Mouse (Mus musculus) embryonic fibroblast, embryonic 13.5 days (primary cell): ENCODE measurements around the gene Cenpi. TPM values are rescaled to one million over a fixed set of nuclear protein-coding genes. Genes with fewer than 3 reads are reported as not detected.
A peak's percentile ranks its signal among the peaks of the same experiment; 100 is the strongest.
"Not testable (repeated sequence)": the region's sequence is repeated elsewhere in the genome, so short reads cannot be mapped to it uniquely, and the experiment has no call there.

Experiments used
- H3K27ac ChIP-seq: 2 replicates; pipeline ENCODE4 v1.5.1; 2012; ENCODE audit warnings: low read length, control low read depth, inconsistent platforms; ENCODE audit not compliant: insufficient read depth
- H3K4me1 ChIP-seq: 2 replicates; pipeline ENCODE4 v1.6.1; 2011; ENCODE audit warnings: low read length; ENCODE audit not compliant: control insufficient read depth, insufficient read depth
- H3K4me3 ChIP-seq: 2 replicates; pipeline ENCODE4 v1.5.1; 2011; ENCODE audit warnings: mild to moderate bottlenecking, control low read depth, low read length; ENCODE audit not compliant: insufficient read depth
- CTCF ChIP-seq: IDR thresholded peaks from 2 replicates; pipeline ENCODE4 v1.5.1; 2011; ENCODE audit warnings: mild to moderate bottlenecking, control low read depth, low read length, moderate library complexity, borderline replicate concordance; ENCODE audit not compliant: insufficient read depth
- POLR2A ChIP-seq: IDR thresholded peaks from 2 replicates; pipeline ENCODE4 v1.6.1; 2011; ENCODE audit warnings: low read depth, mild to moderate bottlenecking, control low read depth, low read length, moderate library complexity
- polyA plus RNA-seq: library from polyadenylated mRNA; stranded (reverse); fragments of >200 nt; gene quantifications from 2 replicates; pipeline ENCODE4 v1.2.4, GENCODE M21; 2011; ENCODE audit warnings: low read depth; ENCODE audit not compliant: missing spikeins, insufficient read length

Cenpi gene
- polyA plus RNA-seq, 1 experiment, result 16.8 TPM

- H3K27ac ChIP-seq, result no peak overlapping the region
- no peaks in the 10 kb centered on the region for H3K4me1 ChIP-seq
- H3K4me3 ChIP-seq, result no peak overlapping the region
- TF ChIP-seq CTCF (no peak), POLR2A (no peak)
Observed at GRCm38 (mm10) chrX:134297195-134297594, 10.7 kb upstream of the Cenpi start.

GRCm38 (mm10) chrX:134300219-134300618, 7.7 kb upstream of the Cenpi start:
- Histone ChIP-seq H3K27ac (no peak overlapping the region), H3K4me3 (no peak overlapping the region), H3K4me1 (no peaks in the 10 kb centered on the region)
- TF ChIP-seq CTCF (no peak), POLR2A (no peak)

GRCm38 (mm10) chrX:134303287-134303686, 4.6 kb upstream of the Cenpi start:
- Histone ChIP-seq H3K27ac (no peak overlapping the region), H3K4me1 (0 out of 2 replicates have a peak, but pooled peaks cover 2% of the 10 kb centered on the region), H3K4me3 (no peak overlapping the region)
- TF ChIP-seq CTCF (no peak), POLR2A (no peak)

- Histone ChIP-seq H3K4me3 (peak overlapping the region; percentile 68), H3K4me1 (0 out of 2 replicates have a peak, but pooled peaks cover 2% of the 10 kb centered on the region), H3K27ac (no peak overlapping the region)
- no peak for TF ChIP-seq POLR2A
- no peak for TF ChIP-seq CTCF
Observed at GRCm38 (mm10) chrX:134308275-134308634, 371 bp downstream of the Cenpi start.

- H3K4me1 ChIP-seq, H3K4me3 ChIP-seq, H3K27ac ChIP-seq: not testable (repeated sequence)
Observed at GRCm38 (mm10) chrX:134311193-134311592, 3.3 kb downstream of the Cenpi start.

- Histone ChIP-seq H3K4me1 (no peaks in the 10 kb centered on the region), H3K4me3 (no peak overlapping the region), H3K27ac (no peak overlapping the region)
- no peak for TF ChIP-seq CTCF
Observed at GRCm38 (mm10) chrX:134319153-134319932, 11.5 kb downstream of the Cenpi start.

- H3K4me3 ChIP-seq, result no peak overlapping the region
- TF ChIP-seq POLR2A (no peak), CTCF (no peak)
- H3K27ac ChIP-seq, result no peak overlapping the region
- no peaks in the 10 kb centered on the region for H3K4me1 ChIP-seq
Observed at GRCm38 (mm10) chrX:134333280-134333679, 25.4 kb downstream of the Cenpi start.

GRCm38 (mm10) chrX:134342735-134343134, 34.9 kb downstream of the Cenpi start:
- no peaks in the 10 kb centered on the region for H3K4me1 ChIP-seq
- H3K27ac ChIP-seq, result no peak overlapping the region
- no peak for TF ChIP-seq POLR2A
- TF ChIP-seq CTCF, result no peak
- H3K4me3 ChIP-seq, result no peak overlapping the region

GRCm38 (mm10) chrX:134350205-134350604, 42.3 kb downstream of the Cenpi start:
- no peak overlapping the region for H3K27ac ChIP-seq

GRCm38 (mm10) chrX:134353848-134354247, 46.0 kb downstream of the Cenpi start:
- TF ChIP-seq CTCF (no peak), POLR2A (no peak)
- Histone ChIP-seq H3K27ac (no peak overlapping the region), H3K4me1 (no peaks in the 10 kb centered on the region), H3K4me3 (no peak overlapping the region)

More at GRCm38 (mm10) chrX:134350205-134350604, 42.3 kb downstream of the Cenpi start:
- TF ChIP-seq POLR2A (no peak), CTCF (no peak)
- Histone ChIP-seq H3K4me3 (no peak overlapping the region), H3K4me1 (no peaks in the 10 kb centered on the region)
